Mouse (Mus musculus) left cerebral cortex, adult 11 months (tissue): ENCODE measurements around the gene Smagp.
"Not testable (repeated sequence)": the region's sequence is repeated elsewhere in the genome, so short reads cannot be mapped to it uniquely, and the experiment has no call there.

ENCODE experiments used
- DNase-seq: peaks from one replicate; pipeline ENCODE4 v3.0.0; 2022; ENCODE audit warnings: low spot score

Smagp gene

GRCm38 (mm10) chr15:100627287-100627686, 9.5 kb downstream of the Smagp start:
- DNase-seq = no peak

- no peak for DNase-seq
These were observed 12.3 kb downstream of the Smagp start for GRCm38 (mm10) chr15:100624435-100624834.

- no peak for DNase-seq
These were observed 13.0 kb downstream of the Smagp start for GRCm38 (mm10) chr15:100623754-100624153.

- no peak for DNase-seq
These were observed 14.6 kb downstream of the Smagp start for GRCm38 (mm10) chr15:100622164-100622563.

- DNase-seq = not testable (repeated sequence)
These were observed 15.1 kb downstream of the Smagp start for GRCm38 (mm10) chr15:100621671-100622070.

- no peak for DNase-seq
These were observed 17.5 kb downstream of the Smagp start for GRCm38 (mm10) chr15:100619200-100619599.

GRCm38 (mm10) chr15:100616221-100616620, 20.5 kb downstream of the Smagp start:
- DNase-seq = no peak

- peak; percentile 78 for DNase-seq
These were observed 20.9 kb downstream of the Smagp start for GRCm38 (mm10) chr15:100615825-100616220.

GRCm38 (mm10) chr15:100614996-100615824, 21.5 kb downstream of the Smagp start, which contains the start of gene Dazap2:
TSS of gene Dazap2 (plus strand) at chr15:100615349.
- peak; percentile 96 for DNase-seq

- peak; percentile 33 for DNase-seq
These were observed 22.3 kb downstream of the Smagp start for GRCm38 (mm10) chr15:100614218-100614995.

GRCm38 (mm10) chr15:100613584-100613983, 23.2 kb downstream of the Smagp start:
- peak; percentile 45 for DNase-seq

- no peak for DNase-seq
These were observed 24.3 kb downstream of the Smagp start for GRCm38 (mm10) chr15:100612432-100612831.

GRCm38 (mm10) chr15:100611951-100612350, 24.8 kb downstream of the Smagp start:
- DNase-seq = no peak

GRCm38 (mm10) chr15:100606677-100607076, 30.1 kb downstream of the Smagp start:
- not testable (repeated sequence) for DNase-seq

GRCm38 (mm10) chr15:100601669-100602068, 35.1 kb downstream of the Smagp start:
- DNase-seq = no peak

GRCm38 (mm10) chr15:100600696-100601272, 36.0 kb downstream of the Smagp start:
- no peak for DNase-seq

GRCm38 (mm10) chr15:100600047-100600695, 36.6 kb downstream of the Smagp start:
- DNase-seq = peak; percentile 43

GRCm38 (mm10) chr15:100599276-100600046, 37.3 kb downstream of the Smagp start, which contains the start of gene Pou6f1:
TSS of gene Pou6f1 (minus strand) at chr15:100599984.
- peak; percentile 18 for DNase-seq

- no peak for DNase-seq
These were observed 37.9 kb downstream of the Smagp start for GRCm38 (mm10) chr15:100598883-100599275.

GRCm38 (mm10) chr15:100598287-100598882, 38.4 kb downstream of the Smagp start:
- no peak for DNase-seq

- no peak for DNase-seq
These were observed 43.9 kb downstream of the Smagp start for GRCm38 (mm10) chr15:100592817-100593216.
